Comparison of ENCODE assay signal across 28 mouse cellular contexts in the genomic region with DNA sequence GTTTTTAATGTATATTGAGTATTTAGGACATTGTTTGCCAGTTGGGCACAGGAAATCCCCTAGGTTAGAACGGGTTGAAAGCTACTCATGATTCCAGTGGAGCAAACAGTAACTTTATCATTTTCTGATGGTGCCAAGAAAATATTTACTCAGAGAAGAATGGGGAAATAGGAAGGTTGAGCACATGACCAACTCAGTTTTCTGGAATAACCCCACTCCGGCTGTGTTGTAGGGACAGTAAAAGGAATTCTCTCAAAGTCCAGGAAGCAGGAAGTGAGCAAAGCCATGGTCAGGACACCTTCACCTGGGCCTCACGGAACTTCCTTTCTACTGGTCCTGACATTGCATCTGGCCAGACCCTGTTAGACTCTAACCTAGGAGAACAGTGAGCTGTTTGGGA.
DNase-seq lines count a peak whose midpoint lies in the region; ATAC-seq and TF ChIP-seq lines count a peak whose summit lies in the region.
"Had no signal": no experiment of that assay in that cellular context is flagged by ENCODE, and none has a peak within 500 bp of the region (broad histone marks: within the 10 kb centered on the region; RNA-seq: fewer than 3 reads in every experiment).

No protein-coding gene starts in this region.

- ATAC-seq in heart, embryonic 15.5 days (replicated peaks; ENCODE audit: insufficient number of reproducible peaks, insufficient read depth, low FRiP score, low read depth): no peak
- no peak for ATAC-seq in hindbrain, embryonic 14.5 days (ENCODE audit: low FRiP score)
- no peak for ATAC-seq in hindbrain, postnatal 0 days
- no peak for ATAC-seq in liver, embryonic 11.5 days (replicated peaks; ENCODE audit: low FRiP score)
- peak; percentile 61; the same call in 1 of the 2 replicates for ATAC-seq in stomach, postnatal 0 days (ENCODE audit: low FRiP score, low TSS enrichment)
- ATAC-seq: forebrain, embryonic 14.5 days; forebrain, postnatal 0 days; intestine, postnatal 0 days; Patski had no signal

- H3K9me3 ChIP-seq in heart, embryonic 15.5 days (replicated peaks): no peaks in the 10 kb centered on the region
- H3K9me3 ChIP-seq in hindbrain, embryonic 14.5 days (ENCODE audit: control insufficient read depth, low read length): no peaks in the 10 kb centered on the region
- H3K9me3 ChIP-seq in hindbrain, postnatal 0 days (ENCODE audit: low read length): no peaks in the 10 kb centered on the region
- no peaks in the 10 kb centered on the region for H3K9me3 ChIP-seq in liver, embryonic 11.5 days (ENCODE audit: control insufficient read depth, low read length)
- no peaks in the 10 kb centered on the region for H3K9me3 ChIP-seq in stomach, postnatal 0 days (ENCODE audit: control insufficient read depth, low read length)
- H3K9me3 ChIP-seq: embryonic facial prominence, embryonic 12.5 days; embryonic facial prominence, embryonic 15.5 days; G1E; hindbrain, embryonic 12.5 days had no signal

- no peak for TF ChIP-seq POLR2A in heart, adult 2 months (IDR thresholded peaks at IDR 0.05; ENCODE audit: insufficient read depth, low read depth, low read length)
- no peak for TF ChIP-seq POLR2A in liver, adult 2 months (IDR thresholded peaks at IDR 0.05; ENCODE audit: extremely low read depth, insufficient read depth, low read length)

- peaks cover 16% of the 10 kb centered on the region; the same call in 1 of the 2 replicates for H3K4me1 ChIP-seq in heart, embryonic 15.5 days (replicated peaks)
- no peaks in the 10 kb centered on the region for H3K4me1 ChIP-seq in heart, adult 2 months (ENCODE audit: control insufficient read depth, insufficient read depth, low read length)
- H3K4me1 ChIP-seq in hindbrain, embryonic 14.5 days (replicated peaks; ENCODE audit: control insufficient read depth, insufficient read depth, low read length): 0 out of 2 replicates have a peak, but pooled peaks cover 3% of the 10 kb centered on the region
- H3K4me1 ChIP-seq in hindbrain, postnatal 0 days (ENCODE audit: insufficient read depth, low read length): no peaks in the 10 kb centered on the region
- H3K4me1 ChIP-seq in liver, adult 2 months (ENCODE audit: control insufficient read depth, insufficient read depth, low read length): peaks cover 2% of the 10 kb centered on the region
- no peaks in the 10 kb centered on the region; the same call in 1 of the 2 replicates for H3K4me1 ChIP-seq in liver, embryonic 11.5 days (replicated peaks; ENCODE audit: control insufficient read depth, insufficient read depth, low read length)
- H3K4me1 ChIP-seq in stomach, postnatal 0 days (replicated peaks; ENCODE audit: control insufficient read depth, insufficient read depth): no peaks in the 10 kb centered on the region

- H3K4me3 ChIP-seq in heart, embryonic 15.5 days: no peak overlapping the region
- no peak overlapping the region for H3K4me3 ChIP-seq in heart, adult 2 months
- H3K4me3 ChIP-seq in hindbrain, embryonic 14.5 days (replicated peaks; ENCODE audit: low read length): no peak overlapping the region
- H3K4me3 ChIP-seq in hindbrain, postnatal 0 days (ENCODE audit: low read length): no peak overlapping the region
- H3K4me3 ChIP-seq in liver, adult 2 months (ENCODE audit: insufficient read depth, low read depth, low read length): no peak overlapping the region
- H3K4me3 ChIP-seq in liver, embryonic 11.5 days (ENCODE audit: low read depth, low read length): no peak overlapping the region
- H3K4me3 ChIP-seq in stomach, postnatal 0 days (ENCODE audit: low read depth, low read length): no peak overlapping the region
- H3K4me3 ChIP-seq: embryonic facial prominence, embryonic 12.5 days; embryonic facial prominence, embryonic 15.5 days; gastrocnemius, adult 2 months; hindbrain, embryonic 12.5 days had no signal

- no peaks in the 10 kb centered on the region for H3K27me3 ChIP-seq in heart, embryonic 15.5 days
- no peaks in the 10 kb centered on the region for H3K27me3 ChIP-seq in heart, adult 2 months (ENCODE audit: control insufficient read depth, insufficient read depth, low read length)
- no peaks in the 10 kb centered on the region for H3K27me3 ChIP-seq in hindbrain, embryonic 14.5 days (ENCODE audit: control insufficient read depth, insufficient read depth, low read length)
- no peaks in the 10 kb centered on the region for H3K27me3 ChIP-seq in hindbrain, postnatal 0 days (ENCODE audit: insufficient read depth, low read length)
- H3K27me3 ChIP-seq in liver, adult 2 months (ENCODE audit: control insufficient read depth, insufficient read depth, low read length): no peaks in the 10 kb centered on the region
- H3K27me3 ChIP-seq in liver, embryonic 11.5 days (replicated peaks; ENCODE audit: control insufficient read depth, insufficient read depth, low read length): no peaks in the 10 kb centered on the region
- H3K27me3 ChIP-seq in stomach, postnatal 0 days (ENCODE audit: control insufficient read depth, insufficient read depth, low read length): no peaks in the 10 kb centered on the region
- H3K27me3 ChIP-seq: CH12.LX; embryonic facial prominence, embryonic 12.5 days; embryonic facial prominence, embryonic 15.5 days; hindbrain, embryonic 12.5 days; Patski had no signal

- TF ChIP-seq CTCF in heart, adult 2 months (IDR thresholded peaks at IDR 0.05): no peak
- TF ChIP-seq CTCF in hindbrain, postnatal 0 days (IDR thresholded peaks at IDR 0.05; ENCODE audit: low read depth): no peak
- no peak for TF ChIP-seq CTCF in liver, adult 2 months (IDR thresholded peaks at IDR 0.05; ENCODE audit: low read depth, low read length)
- TF ChIP-seq CTCF in stomach, postnatal 0 days (IDR thresholded peaks at IDR 0.05; ENCODE audit: low read depth): no peak

- no peak overlapping the region for H3K9ac ChIP-seq in heart, embryonic 15.5 days
- no peak overlapping the region for H3K9ac ChIP-seq in heart, adult 2 months (ENCODE audit: low read depth, low read length)
- no peak overlapping the region for H3K9ac ChIP-seq in hindbrain, embryonic 14.5 days
- no peak overlapping the region for H3K9ac ChIP-seq in hindbrain, postnatal 0 days (replicated peaks; ENCODE audit: low read length)
- no peak overlapping the region for H3K9ac ChIP-seq in liver, adult 2 months (ENCODE audit: low read depth, low read length)
- no peak overlapping the region for H3K9ac ChIP-seq in liver, embryonic 11.5 days (ENCODE audit: low read depth, low read length)
- no peak overlapping the region for H3K9ac ChIP-seq in stomach, postnatal 0 days (ENCODE audit: low read length)
- H3K9ac ChIP-seq: embryonic facial prominence, embryonic 12.5 days; embryonic facial prominence, embryonic 15.5 days; forebrain, postnatal 0 days; hindbrain, embryonic 12.5 days had no signal

- no peak overlapping the region for H3K4me2 ChIP-seq in heart, embryonic 15.5 days
- H3K4me2 ChIP-seq in hindbrain, embryonic 14.5 days (replicated peaks): no peak overlapping the region
- no peak overlapping the region for H3K4me2 ChIP-seq in hindbrain, postnatal 0 days (ENCODE audit: low read depth, low read length)
- H3K4me2 ChIP-seq in liver, embryonic 11.5 days: no peak overlapping the region
- H3K4me2 ChIP-seq in stomach, postnatal 0 days (replicated peaks; ENCODE audit: low read depth): no peak overlapping the region
- H3K4me2 ChIP-seq: embryonic facial prominence, embryonic 12.5 days; embryonic facial prominence, embryonic 15.5 days; hindbrain, embryonic 12.5 days had no signal

- no peaks in the 10 kb centered on the region for H3K36me3 ChIP-seq in heart, embryonic 15.5 days
- H3K36me3 ChIP-seq in heart, adult 2 months (ENCODE audit: control insufficient read depth, insufficient read depth, low read length): no peaks in the 10 kb centered on the region; the same call in 1 of the 2 replicates
- no peaks in the 10 kb centered on the region for H3K36me3 ChIP-seq in hindbrain, embryonic 14.5 days (replicated peaks; ENCODE audit: control insufficient read depth, insufficient read depth)
- H3K36me3 ChIP-seq in hindbrain, postnatal 0 days (ENCODE audit: insufficient read depth, low read length): no peaks in the 10 kb centered on the region
- H3K36me3 ChIP-seq in liver, adult 2 months (ENCODE audit: control insufficient read depth, insufficient read depth, low read length): no peaks in the 10 kb centered on the region
- H3K36me3 ChIP-seq in liver, embryonic 11.5 days (ENCODE audit: control insufficient read depth, insufficient read depth, low read length): no peaks in the 10 kb centered on the region
- no peaks in the 10 kb centered on the region for H3K36me3 ChIP-seq in stomach, postnatal 0 days (ENCODE audit: control insufficient read depth, insufficient read depth, low read length)
- H3K36me3 ChIP-seq: embryonic facial prominence, embryonic 12.5 days; embryonic facial prominence, embryonic 15.5 days; G1E; hindbrain, embryonic 12.5 days had no signal

- no peaks in the 10 kb centered on the region for H3K79me2 ChIP-seq in heart, adult 2 months (replicated peaks; ENCODE audit: control insufficient read depth, insufficient read depth, low read length)
- no peaks in the 10 kb centered on the region for H3K79me2 ChIP-seq in liver, adult 2 months (ENCODE audit: control insufficient read depth, insufficient read depth, low read length)

- peak overlapping the region; percentile 23; the same call in 1 of the 2 replicates for H3K27ac ChIP-seq in heart, embryonic 15.5 days
- no peak overlapping the region for H3K27ac ChIP-seq in heart, adult 2 months
- H3K27ac ChIP-seq in hindbrain, embryonic 14.5 days: peak overlapping the region; percentile 36; the same call in 1 of the 2 replicates
- no peak overlapping the region for H3K27ac ChIP-seq in hindbrain, postnatal 0 days
- H3K27ac ChIP-seq in liver, adult 2 months (replicated peaks; ENCODE audit: insufficient read depth, low read depth, low read length): no peak overlapping the region
- H3K27ac ChIP-seq in liver, embryonic 11.5 days (ENCODE audit: low read depth, low read length): no peak overlapping the region
- H3K27ac ChIP-seq in stomach, postnatal 0 days (replicated peaks): no peak overlapping the region
- H3K27ac ChIP-seq: embryonic facial prominence, embryonic 12.5 days; embryonic facial prominence, embryonic 15.5 days; gastrocnemius, adult 2 months; hindbrain, embryonic 12.5 days had no signal

- intact Hi-C loops in heart, adult 2 months (cut with DNase I): no loop called here

- no peak for DNase-seq in heart, adult 2 months
- DNase-seq in hindbrain, embryonic 14.5 days (ENCODE audit: low spot score): no peak
- DNase-seq in hindbrain, postnatal 0 days (ENCODE audit: low spot score): no peak
- peak; percentile 78 for DNase-seq in liver, adult 2 months (ENCODE audit: extremely low read depth, low read depth, low spot score)
- DNase-seq in liver, embryonic 11.5 days (ENCODE audit: low spot score): no peak
- DNase-seq in stomach, postnatal 0 days (ENCODE audit: low spot score): peak; percentile 14
- no peak for DNase-seq in ovary, postnatal 14 days (ENCODE audit: low spot score)
- DNase-seq: adrenal gland, adult 2 months; adrenal gland, postnatal 14 days; B cell, adult 2 months; cerebellum, adult 11 months; cerebellum, adult 2 months; cerebellum, adult 9-11 months; cerebellum, postnatal 25 days; forebrain, postnatal 0 days; gastrocnemius, adult 2 months; gastrocnemius, postnatal 14 days; heart, adult 11 months; heart, postnatal 4 days had no signal

- 66% methylated on average over 3 of the region's 3 CpGs for WGBS in heart, embryonic 15.5 days
- WGBS in heart, adult 2 months: 51% methylated on average over 3 of the region's 3 CpGs
- 84% methylated on average over 3 of the region's 3 CpGs for WGBS in hindbrain, embryonic 14.5 days
- 84% methylated on average over 3 of the region's 3 CpGs for WGBS in hindbrain, postnatal 0 days
- 24% methylated on average over 3 of the region's 3 CpGs for WGBS in liver, adult 2 months
- WGBS in liver, embryonic 11.5 days: 84% methylated on average over 3 of the region's 3 CpGs
- 65% methylated on average over 3 of the region's 3 CpGs for WGBS in stomach, postnatal 0 days

- no peak for TF ChIP-seq EP300 in heart, adult 2 months (IDR thresholded peaks at IDR 0.05; ENCODE audit: insufficient read depth, low read depth, low read length)
- no peak for TF ChIP-seq EP300 in stomach, postnatal 0 days (optimal IDR thresholded peaks at IDR 0.05)

Comparison
In these comparisons a context has a peak if more than half of its experiments do, and no peak if none do; other contexts are left out.
1. H3K27ac ChIP-seq: peak in heart, embryonic 15.5 days (single experiment) and hindbrain, embryonic 14.5 days (single experiment); none in heart, adult 2 months (single experiment), hindbrain, postnatal 0 days (single experiment), liver, adult 2 months (single experiment), liver, embryonic 11.5 days (single experiment) and stomach, postnatal 0 days (single experiment).
2. DNase-seq: peak in liver, adult 2 months (single experiment) and stomach, postnatal 0 days (single experiment); none in heart, adult 2 months (0 of 2), hindbrain, embryonic 14.5 days (single experiment), hindbrain, postnatal 0 days (single experiment), liver, embryonic 11.5 days (single experiment) and ovary, postnatal 14 days (single experiment).